Mouse (Mus musculus): ENCODE measurements at regions not wholly inside any gene's neighbourhood (a gene's known extent, or its start where the extent isn't known, plus 50 kb on each side); places are given as distances from the start of the nearest gene placed in this dataset.
A peak's percentile ranks its signal among the peaks of the same experiment; 100 is the strongest.
"Not testable (repeated sequence)": the region's sequence is repeated elsewhere in the genome, so short reads cannot be mapped to it uniquely, and the experiment has no call there.

- DNase-seq (ENCODE audit: low spot score in 2 of 2) = no peak
- intact Hi-C loops (cut with DNase I) = no loop called here
Observed at GRCm38 (mm10) chr6:75089971-75090370, 1407.6 kb downstream of the Gm9008 start.

GRCm38 (mm10) chr6:75067758-75068157 is 1429.8 kb downstream of the Gm9008 start:
- no peak for DNase-seq (ENCODE audit: low spot score in 2 of 2)
- intact Hi-C loops (cut with DNase I) = no loop called here

GRCm38 (mm10) chr6:75042336-75043010 is 1455.1 kb downstream of the Gm9008 start:
- DNase-seq (ENCODE audit: low spot score in 2 of 2) = peak; percentile 5 to 11
- intact Hi-C loops (cut with DNase I) = no loop called here

- no peak for DNase-seq (ENCODE audit: low spot score in 2 of 2)
- intact Hi-C loops (cut with DNase I) = no loop called here
Observed at GRCm38 (mm10) chr6:75039451-75039850, 1458.1 kb downstream of the Gm9008 start.

GRCm38 (mm10) chr6:75037179-75037578 is 1460.4 kb downstream of the Gm9008 start:
- DNase-seq (ENCODE audit: low spot score in 2 of 2); intact Hi-C loops (cut with DNase I): not testable (repeated sequence)
